Mouse (Mus musculus) Patski (cell line): ENCODE measurements around the gene Gfod1. TPM values are rescaled to one million over a fixed set of nuclear protein-coding genes. Genes with fewer than 3 reads are reported as not detected.
A peak's percentile ranks its signal among the peaks of the same experiment; 100 is the strongest.

ENCODE experiments used
- ATAC-seq: fragments of 100-300 bp; one replicate; pipeline ENCODE4 v1.8.0; 2021
- CTCF ChIA-PET: fragments of 350-600 bp; sonication (Branson Sonifier 250); formaldehyde crosslinking; loops from one replicate; lab custom pipeline; 2022; ENCODE audit warnings: inconsistent platforms; lab: Charles Lee
- POLR2A ChIA-PET: fragments of 350-600 bp; sonication (Branson Sonifier 250); formaldehyde crosslinking; loops from one replicate; lab custom pipeline; 2022; ENCODE audit warnings: antibody characterized with exemption, inconsistent platforms; lab: Charles Lee
- DNase-seq: peaks from one replicate; pipeline ENCODE4 v3.0.0-alpha.2; 2011; ENCODE audit warnings: low read depth, low spot score
- H3K27me3 ChIP-seq: fragments of 371-371 bp; one replicate; pipeline ENCODE4 v1.5.1; 2021
- CTCF ChIP-seq: fragments of 100-300 bp; IDR thresholded peaks from one replicate; pipeline ENCODE4 v1.5.1; 2021
- in situ Hi-C: fragments of 300-500 bp; cut with MboI; formaldehyde crosslinking; loops from 3 replicates; pipeline ENCODE4 v1.11.1; 2018; ENCODE audit warnings: low pct_unique_long_range_greater_than_20kb, mixed read lengths
- polyA plus RNA-seq: library from polyadenylated mRNA; unstranded; gene quantifications from one replicate; pipeline ENCODE4 v1.2.3, GENCODE M21; 2021

Gfod1 gene
- polyA plus RNA-seq, 1 experiment from 2014 or later = 1.3 TPM

DNA sequence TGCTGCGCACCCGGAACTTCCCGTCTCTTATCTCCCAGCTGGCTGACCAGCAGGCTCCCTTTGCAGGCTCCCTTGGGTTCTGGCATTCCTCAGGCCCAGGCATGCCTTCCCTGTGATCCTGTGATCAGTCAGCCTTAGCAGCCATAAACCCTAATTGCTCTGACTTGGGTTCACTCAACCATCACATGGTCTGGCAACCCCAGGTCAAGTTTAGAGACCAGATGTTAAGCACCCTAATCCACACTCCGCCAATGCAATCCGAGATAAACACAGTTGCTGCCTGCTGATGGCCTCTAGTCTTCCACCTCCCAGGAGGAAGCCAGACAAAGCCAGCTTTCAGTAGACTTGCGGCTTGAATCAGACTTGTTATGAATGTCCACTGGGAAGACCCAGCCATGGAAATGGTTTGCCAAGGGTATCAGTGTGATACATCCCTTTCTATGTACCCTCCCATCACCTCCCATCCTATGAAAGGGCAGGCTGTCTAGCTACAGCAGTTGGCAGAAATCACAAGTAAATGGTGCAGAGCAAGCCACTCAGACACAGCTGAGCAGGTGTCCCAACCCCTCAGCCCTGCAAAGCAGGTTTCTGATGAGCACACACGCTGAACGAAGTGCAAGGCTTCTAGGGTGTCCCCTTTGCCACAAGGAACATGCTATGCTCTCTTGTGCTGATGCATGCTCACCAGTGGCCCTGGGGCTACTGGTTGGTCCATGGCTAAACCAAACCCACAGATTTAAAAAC lies 157.3 kb downstream of the Gfod1 start:
- ChIA-PET CTCF (no interaction called here), POLR2A (interaction anchor here (0.5 kb wide), 1 partner anchor 21 kb away, joined by 3 read pairs; no protein-coding TSS in a partner anchor)
- ATAC-seq = peak; percentile 81
- in situ Hi-C loops = no loop called here
- no peaks in the 10 kb centered on the region for H3K27me3 ChIP-seq
- no peak for TF ChIP-seq CTCF
- peak; percentile 98 for DNase-seq

Other genes starting within 250 kb of the Gfod1 start
- 18.0 TPM for gene Tbc1d7, start 132.7 kb downstream of the Gfod1 start, polyA plus RNA-seq
- gene Sirt5, start 61.3 kb upstream of the Gfod1 start, polyA plus RNA-seq = 24.8 TPM
- 162 TPM for gene Nol7, start 94.2 kb upstream of the Gfod1 start, polyA plus RNA-seq
- 68.0 TPM for gene Ranbp9, start 177.1 kb upstream of the Gfod1 start, polyA plus RNA-seq